Mouse (Mus musculus) adrenal gland, adult 18-20 months (tissue): ENCODE measurements around the gene Actrt1. TPM values are rescaled to one million over a fixed set of nuclear protein-coding genes. Genes with fewer than 3 reads are reported as not detected.

ENCODE experiments used
- DNase-seq, 2 experiments: peaks; one replicate each; pipeline ENCODE4 v3.0.0; 2021 to 2022; ENCODE audit warnings: low spot score in 2 of 2
- long read RNA-seq, 2 experiments: library from polyadenylated mRNA; stranded (forward); transcript quantifications; one replicate each; pipeline ENCODE4 v2.0.0; 2021
- total RNA-seq, 2 experiments: library from RNA; stranded (reverse); gene quantifications; 1 replicate in 1 of 2; 2 replicates in 1 of 2; pipeline ENCODE4 v1.2.3; 2021

Gene Actrt1
- total RNA-seq: not detected
- long read RNA-seq, experiment 1: 0 reads
- long read RNA-seq, experiment 2: 0 reads

DNA sequence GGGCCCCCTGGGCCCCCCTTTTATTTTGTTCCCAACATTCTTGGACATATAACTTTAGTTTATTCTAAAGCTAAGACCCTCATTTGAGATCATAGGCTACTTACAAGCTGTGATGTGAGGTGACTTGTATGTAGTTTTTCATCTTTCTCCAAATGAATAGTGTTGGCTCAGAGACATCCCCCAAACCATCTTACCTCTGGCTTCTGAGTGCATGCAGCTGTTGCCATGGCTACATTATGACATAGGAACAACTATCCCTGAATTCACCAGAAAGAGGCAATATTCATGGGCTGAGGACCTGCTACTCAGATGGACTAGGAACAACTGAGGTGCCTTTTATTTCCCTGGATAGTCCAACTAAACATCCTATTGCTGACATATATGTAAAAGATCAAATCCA is at the start of gene Actrt1:
TSS of gene Actrt1 (plus strand) at position 301 of the 400 bp plus-strand sequence.
- no peak for DNase-seq

DNA sequence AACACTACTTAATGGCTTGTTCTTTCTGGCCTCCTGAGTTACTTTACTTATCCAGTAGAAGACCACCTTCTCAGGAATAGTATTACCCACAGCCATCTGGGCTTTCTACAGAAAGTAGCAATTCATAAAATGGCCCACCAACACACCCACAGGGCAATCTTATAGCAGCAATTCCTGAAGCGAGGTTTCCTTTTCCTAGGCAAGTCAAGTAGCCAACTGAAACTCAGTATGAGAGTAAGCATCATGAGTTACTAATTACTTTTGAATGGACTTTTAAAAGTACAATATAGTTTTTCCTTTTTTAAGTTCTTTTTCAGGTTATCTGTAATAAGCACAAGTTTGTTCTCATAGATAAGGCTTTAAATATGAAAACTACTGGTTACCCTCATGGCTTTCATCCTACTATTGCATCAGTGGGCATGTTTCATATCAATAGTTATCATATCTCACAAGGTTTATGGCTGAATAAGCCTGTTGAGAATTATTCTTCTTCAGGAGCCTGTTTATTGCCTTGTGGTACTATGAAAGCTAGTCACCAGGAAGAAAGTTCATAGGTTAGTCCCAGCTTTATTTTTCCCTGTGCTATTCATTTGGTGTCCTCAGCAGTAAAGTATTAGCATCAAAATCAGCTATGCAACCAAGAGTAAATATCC is 2.8 kb downstream of the Actrt1 start:
- DNase-seq: no peak
